Mouse (Mus musculus) midbrain, embryonic 14.5 days (tissue): ENCODE results near the gene Dnajc17. TPM values are rescaled to one million over a fixed set of nuclear protein-coding genes. Genes with fewer than 3 reads are reported as not detected.

ENCODE experiments used
- ATAC-seq: fragments of 200-750 bp; cut with Nextera tagmentation; 2 replicates; pipeline ENCODE4 v1.8.0; 2017; ENCODE audit warnings: moderate number of reproducible peaks, moderate library complexity; ENCODE audit not compliant: low FRiP score, low TSS enrichment
- DNase-seq: peaks from one replicate; pipeline ENCODE4 v3.0.0-alpha.2; 2015
- H3K27ac ChIP-seq: fragments of 300-500 bp; sonication (generic); replicated peaks from 2 replicates; pipeline ENCODE4 v1.5.1; 2014; ENCODE audit warnings: mild to moderate bottlenecking, low read depth, low read length, moderate library complexity
- H3K27me3 ChIP-seq: fragments of 300-500 bp; sonication (generic); 2 replicates; pipeline ENCODE4 v1.6.1; 2014; ENCODE audit warnings: low read length, control low read depth, mixed read lengths; ENCODE audit not compliant: control insufficient read depth, insufficient read depth
- H3K36me3 ChIP-seq: fragments of 300-500 bp; sonication (generic); 2 replicates; pipeline ENCODE4 v1.6.1; 2014; ENCODE audit warnings: low read length, control low read depth; ENCODE audit not compliant: control insufficient read depth, insufficient read depth
- H3K4me1 ChIP-seq: fragments of 300-500 bp; sonication (generic); 2 replicates; pipeline ENCODE4 v1.6.1; 2014; ENCODE audit warnings: mild to moderate bottlenecking, antibody characterized with exemption, low read length, control low read depth; ENCODE audit not compliant: control insufficient read depth, insufficient read depth
- H3K4me2 ChIP-seq: fragments of 300-500 bp; sonication (generic); 2 replicates; pipeline ENCODE4 v1.6.1; 2014; ENCODE audit warnings: mild to moderate bottlenecking, low read length, moderate library complexity
- H3K4me3 ChIP-seq: fragments of 300-500 bp; sonication (generic); replicated peaks from 2 replicates; pipeline ENCODE4 v1.5.1; 2014; ENCODE audit warnings: low read depth, low read length
- H3K9ac ChIP-seq: fragments of 300-500 bp; sonication (generic); replicated peaks from 2 replicates; pipeline ENCODE4 v1.6.1; 2014; ENCODE audit warnings: mild to moderate bottlenecking, low read length, moderate library complexity
- H3K9me3 ChIP-seq: fragments of 300-500 bp; sonication (generic); 2 replicates; pipeline ENCODE4 v1.6.1; 2016; ENCODE audit warnings: low read length, control low read depth, mixed read lengths; ENCODE audit not compliant: control insufficient read depth
- WGBS: fragments of 180-500 bp; shearing (Covaris S2); extraction: QIAGEN DNeasy Blood & Tissue Kit; methylation state at CpG from one replicate; pipeline ENCODE4 v1.1.7; 2014; 5-methylcytosine and 5-hydroxymethylcytosine counted together
- polyA plus RNA-seq: library from polyadenylated mRNA; unstranded; fragments of >200 nt; fragmentation: Nextera tagmentation; extraction: Ambion mirVana; gene quantifications from 2 replicates; pipeline ENCODE4 v1.2.1, GENCODE M21; 2014

The Dnajc17 gene
- polyA plus RNA-seq, 1 experiment from 2014 or later: 21.8 TPM

GRCm38 (mm10) chr2:119190969-119191368 is 17.6 kb downstream of the Dnajc17 start:
- Histone ChIP-seq H3K27ac (no peak overlapping the region), H3K36me3 (peaks cover 3% of the 10 kb centered on the region; the same call in 1 of the 2 replicates), H3K9me3 (no peaks in the 10 kb centered on the region), H3K27me3 (no peaks in the 10 kb centered on the region), H3K4me3 (no peak overlapping the region), H3K9ac (no peak overlapping the region), H3K4me2 (no peak overlapping the region), H3K4me1 (0 out of 2 replicates have a peak, but pooled peaks cover 3% of the 10 kb centered on the region)
- ATAC-seq: no peak
- WGBS: 87% methylated on average over 5 of the region's 5 CpGs
- no peak for DNase-seq

- Histone ChIP-seq H3K9me3 (no peaks in the 10 kb centered on the region), H3K4me2 (peak overlapping the region; percentile 53), H3K4me3 (peak overlapping the region; percentile 20; the same call in 1 of the 2 replicates), H3K36me3 (peaks cover 17% of the 10 kb centered on the region), H3K9ac (no peak overlapping the region; the same call in 1 of the 2 replicates), H3K27me3 (no peaks in the 10 kb centered on the region), H3K27ac (no peak overlapping the region), H3K4me1 (0 out of 2 replicates have a peak, but pooled peaks cover 3% of the 10 kb centered on the region)
- 9% methylated on average over 15 of the region's 15 CpGs for WGBS
- DNase-seq: peak; percentile 90
- ATAC-seq: peak; percentile 76; the same call in 1 of the 2 replicates
Observed at GRCm38 (mm10) chr2:119189029-119189710, 19.4 kb downstream of the Dnajc17 start.

- Histone ChIP-seq H3K27me3 (no peaks in the 10 kb centered on the region), H3K9me3 (no peaks in the 10 kb centered on the region), H3K27ac (no peak overlapping the region), H3K4me1 (no peaks in the 10 kb centered on the region), H3K4me3 (no peak overlapping the region), H3K9ac (no peak overlapping the region), H3K36me3 (peaks cover 64% of the 10 kb centered on the region), H3K4me2 (no peak overlapping the region)
- DNase-seq (no peak), ATAC-seq (no peak)
- 82% methylated on average over 7 of the region's 7 CpGs for WGBS
Observed at GRCm38 (mm10) chr2:119182914-119183313, 25.7 kb downstream of the Dnajc17 start.

- H3K4me1 ChIP-seq: 0 out of 2 replicates have a peak, but pooled peaks cover 6% of the 10 kb centered on the region
- peaks cover 44% of the 10 kb centered on the region for H3K36me3 ChIP-seq
- ATAC-seq (no peak), DNase-seq (no peak)
- H3K4me3 ChIP-seq: no peak overlapping the region
- no peaks in the 10 kb centered on the region for H3K27me3 ChIP-seq
- no peak overlapping the region for H3K9ac ChIP-seq
- H3K27ac ChIP-seq: no peak overlapping the region
- no peaks in the 10 kb centered on the region for H3K9me3 ChIP-seq
- WGBS: 91% methylated on average over 5 of the region's 5 CpGs
- no peak overlapping the region for H3K4me2 ChIP-seq
Observed at GRCm38 (mm10) chr2:119177384-119177939, 31.1 kb downstream of the Dnajc17 start.

GRCm38 (mm10) chr2:119176761-119177160 is 31.8 kb downstream of the Dnajc17 start:
- ATAC-seq (no peak), DNase-seq (no peak)
- no peak overlapping the region for H3K9ac ChIP-seq
- WGBS: 59% methylated on average over 3 of the region's 3 CpGs
- H3K4me1 ChIP-seq: 0 out of 2 replicates have a peak, but pooled peaks cover 7% of the 10 kb centered on the region
- no peaks in the 10 kb centered on the region for H3K9me3 ChIP-seq
- peaks cover 44% of the 10 kb centered on the region for H3K36me3 ChIP-seq
- H3K4me2 ChIP-seq: no peak overlapping the region
- no peak overlapping the region for H3K4me3 ChIP-seq
- H3K27me3 ChIP-seq: no peaks in the 10 kb centered on the region
- H3K27ac ChIP-seq: no peak overlapping the region

GRCm38 (mm10) chr2:119175614-119176013 is 33.0 kb downstream of the Dnajc17 start:
- Histone ChIP-seq H3K9me3 (no peaks in the 10 kb centered on the region), H3K4me1 (0 out of 2 replicates have a peak, but pooled peaks cover 7% of the 10 kb centered on the region), H3K27ac (no peak overlapping the region), H3K9ac (no peak overlapping the region), H3K36me3 (peaks cover 39% of the 10 kb centered on the region), H3K4me3 (no peak overlapping the region), H3K4me2 (no peak overlapping the region), H3K27me3 (no peaks in the 10 kb centered on the region)
- 77% methylated on average over 6 of the region's 6 CpGs for WGBS
- ATAC-seq (no peak), DNase-seq (no peak)

- H3K27me3 ChIP-seq: no peaks in the 10 kb centered on the region
- no peak overlapping the region for H3K9ac ChIP-seq
- ATAC-seq (no peak), DNase-seq (no peak)
- H3K27ac ChIP-seq: no peak overlapping the region
- H3K4me2 ChIP-seq: no peak overlapping the region
- H3K36me3 ChIP-seq: peaks cover 32% of the 10 kb centered on the region
- WGBS: 50% methylated on average over 14 of the region's 14 CpGs
- H3K9me3 ChIP-seq: no peaks in the 10 kb centered on the region
- no peak overlapping the region for H3K4me3 ChIP-seq
- H3K4me1 ChIP-seq: 0 out of 2 replicates have a peak, but pooled peaks cover 7% of the 10 kb centered on the region
Observed at GRCm38 (mm10) chr2:119174866-119175265, 33.7 kb downstream of the Dnajc17 start.

GRCm38 (mm10) chr2:119173991-119174651 is 34.5 kb downstream of the Dnajc17 start, which contains the start of gene Gm14137:
Gene Gm14137 (plus strand): TSS chr2:119174509.
- Histone ChIP-seq H3K27ac (no peak within 1 kb of the TSS; the same call in 1 of the 2 replicates), H3K36me3 (peaks cover 24% of the 10 kb centered on the region), H3K9me3 (no peaks in the 10 kb centered on the region), H3K4me3 (no peak within 1 kb of the TSS), H3K27me3 (no peaks in the 10 kb centered on the region), H3K4me2 (no peak within 1 kb of the TSS), H3K4me1 (0 out of 2 replicates have a peak, but pooled peaks cover 7% of the 10 kb centered on the region), H3K9ac (peak within 1 kb of the TSS; percentile 14; the same call in 1 of the 2 replicates)
- no peak for ATAC-seq
- 41% methylated on average over 8 of the region's 8 CpGs for WGBS
- no peak for DNase-seq
